Mouse (Mus musculus): Measurements from ENCODE around the gene Hnrnpu. TPM values are rescaled to one million over a fixed set of nuclear protein-coding genes. Genes with fewer than 3 reads are reported as not detected.

Gene Hnrnpu
- 131 TPM in 2 replicates for polyA plus RNA-seq (2015; fragmentation: Nextera tagmentation; extraction: Ambion mirVana)

DNA sequence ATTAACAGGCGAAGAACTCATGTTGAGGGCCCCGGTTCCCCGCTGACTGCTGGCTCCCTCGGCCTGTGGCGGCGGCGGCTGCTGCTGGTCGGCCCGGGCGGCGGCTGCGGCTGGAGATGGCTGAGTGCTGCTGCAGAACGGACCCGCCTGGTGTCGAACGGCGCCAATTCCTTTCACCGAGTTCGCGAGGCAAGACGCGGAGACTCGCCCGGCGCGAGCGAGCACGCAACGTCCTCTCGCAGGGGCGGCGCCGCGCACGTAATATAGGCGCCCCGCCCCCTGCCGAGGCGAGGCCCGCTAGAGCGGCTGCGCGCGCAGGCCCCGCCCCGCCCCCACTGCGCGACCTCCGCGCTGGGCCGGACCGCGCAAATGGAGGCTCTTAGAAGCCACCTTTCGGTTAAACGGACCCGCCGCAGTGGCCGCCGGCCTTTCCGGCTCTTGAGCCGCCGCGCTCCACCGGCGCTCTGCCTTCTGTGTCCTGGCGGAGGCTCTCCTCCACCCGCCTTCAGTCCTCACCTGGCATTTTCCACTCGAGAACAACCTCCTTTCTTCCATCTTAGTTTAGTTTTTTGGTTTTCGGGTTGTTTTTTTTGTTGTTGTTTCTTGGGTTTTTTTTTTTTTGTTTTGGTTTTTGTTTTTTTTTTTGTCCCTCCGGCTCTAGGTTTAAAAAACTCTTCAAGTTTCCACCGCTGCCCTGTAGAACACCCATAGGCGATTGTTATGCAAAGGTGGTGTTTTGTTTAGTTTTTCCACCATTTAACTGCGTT is at the start of gene Hnrnpu:
TSS of gene Hnrnpu (minus strand) at position 247 of the 767 bp plus-strand sequence.
- H3K4me3 ChIP-seq (ENCODE audit: low read depth, low read length), result peak within 1 kb of the TSS; percentile 99
- no peaks in the 10 kb centered on the region for H3K27me3 ChIP-seq (replicated peaks; ENCODE audit: control insufficient read depth, insufficient read depth, low read length)
- under 1% methylated on average over 68 of the region's 73 CpGs for whole genome bisulfite sequencing
- 0 out of 2 replicates have a peak, but pooled peaks have one; percentile 10 for TF ChIP-seq CTCF (IDR thresholded peaks at IDR 0.05; ENCODE audit: low read depth)
- peaks cover 17% of the 10 kb centered on the region for H3K36me3 ChIP-seq (ENCODE audit: control insufficient read depth, insufficient read depth)
- H3K27ac ChIP-seq (ENCODE audit: low read depth, low read length), result peak within 1 kb of the TSS; percentile 100
- peak within 1 kb of the TSS; percentile 66 for H3K4me2 ChIP-seq (replicated peaks; ENCODE audit: low read depth)
- no peaks in the 10 kb centered on the region for H3K9me3 ChIP-seq (ENCODE audit: control insufficient read depth)
- peak; percentile 87 for ATAC-seq
- H3K4me1 ChIP-seq (replicated peaks; ENCODE audit: control insufficient read depth, insufficient read depth, low read length), result peaks cover 8% of the 10 kb centered on the region; the same call in 1 of the 2 replicates
- peak within 1 kb of the TSS; percentile 100 for H3K9ac ChIP-seq (ENCODE audit: low read depth, low read length)

DNA sequence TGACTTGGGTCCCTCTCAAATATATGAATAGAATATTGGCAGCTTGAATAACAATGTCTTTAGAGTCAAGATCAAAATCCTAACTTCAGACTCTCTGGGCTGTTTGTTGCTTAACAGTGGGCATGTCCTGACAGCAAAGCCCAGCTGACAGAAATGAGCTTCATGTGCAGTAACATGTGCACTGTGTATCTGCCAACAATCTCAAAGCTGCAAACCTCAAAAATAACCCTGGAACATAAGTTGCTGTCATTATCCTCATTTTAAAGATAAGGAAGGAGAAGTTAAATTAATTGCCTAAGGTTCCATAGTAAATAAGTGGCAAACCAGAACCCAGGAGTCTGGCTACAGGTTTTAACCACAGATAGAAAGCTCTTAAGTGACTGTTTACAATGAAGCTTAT is 44.6 kb upstream of the Hnrnpu start:
- H3K36me3 ChIP-seq (ENCODE audit: control insufficient read depth, insufficient read depth), result no peaks in the 10 kb centered on the region
- H3K9ac ChIP-seq (ENCODE audit: low read depth, low read length), result no peak overlapping the region
- ATAC-seq, result no peak
- no peak overlapping the region for H3K4me3 ChIP-seq (ENCODE audit: low read depth, low read length)
- no peaks in the 10 kb centered on the region for H3K9me3 ChIP-seq (ENCODE audit: control insufficient read depth)
- H3K27me3 ChIP-seq (replicated peaks; ENCODE audit: control insufficient read depth, insufficient read depth, low read length), result no peaks in the 10 kb centered on the region
- H3K4me1 ChIP-seq (replicated peaks; ENCODE audit: control insufficient read depth, insufficient read depth, low read length), result no peaks in the 10 kb centered on the region
- no peak for TF ChIP-seq CTCF (IDR thresholded peaks at IDR 0.05; ENCODE audit: low read depth)
- H3K27ac ChIP-seq (ENCODE audit: low read depth, low read length), result no peak overlapping the region
- no peak overlapping the region for H3K4me2 ChIP-seq (replicated peaks; ENCODE audit: low read depth)

DNA sequence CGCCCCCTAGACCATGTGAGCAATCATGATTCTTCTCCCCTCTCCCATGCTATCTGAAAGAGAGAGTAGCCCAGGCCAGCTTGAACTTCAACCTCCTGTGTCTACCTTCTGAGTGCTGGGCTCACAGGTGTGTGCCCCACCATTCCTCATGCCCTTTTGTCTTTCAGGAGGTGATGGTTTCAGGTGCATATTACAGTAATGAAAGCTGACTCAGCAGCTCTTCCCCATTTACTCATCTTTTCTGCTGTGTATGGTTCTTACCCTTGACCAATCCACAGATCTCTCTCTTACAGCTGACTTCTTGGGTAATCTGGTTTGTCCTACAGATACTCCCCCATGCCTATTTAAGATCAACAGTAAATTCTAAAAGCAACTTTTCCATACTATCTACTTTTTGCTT is 41.6 kb upstream of the Hnrnpu start:
- Histone ChIP-seq H3K36me3 (ENCODE audit: control insufficient read depth, insufficient read depth) (no peaks in the 10 kb centered on the region), H3K4me1 (replicated peaks; ENCODE audit: control insufficient read depth, insufficient read depth, low read length) (no peaks in the 10 kb centered on the region), H3K27me3 (replicated peaks; ENCODE audit: control insufficient read depth, insufficient read depth, low read length) (no peaks in the 10 kb centered on the region), H3K9me3 (ENCODE audit: control insufficient read depth) (no peaks in the 10 kb centered on the region), H3K27ac (ENCODE audit: low read depth, low read length) (no peak overlapping the region), H3K4me2 (replicated peaks; ENCODE audit: low read depth) (no peak overlapping the region), H3K9ac (ENCODE audit: low read depth, low read length) (no peak overlapping the region), H3K4me3 (ENCODE audit: low read depth, low read length) (no peak overlapping the region)
- no peak for TF ChIP-seq CTCF (IDR thresholded peaks at IDR 0.05; ENCODE audit: low read depth)
- WGBS, result 80% methylated on average over 1 of the region's 1 CpGs
- no peak for ATAC-seq

DNA sequence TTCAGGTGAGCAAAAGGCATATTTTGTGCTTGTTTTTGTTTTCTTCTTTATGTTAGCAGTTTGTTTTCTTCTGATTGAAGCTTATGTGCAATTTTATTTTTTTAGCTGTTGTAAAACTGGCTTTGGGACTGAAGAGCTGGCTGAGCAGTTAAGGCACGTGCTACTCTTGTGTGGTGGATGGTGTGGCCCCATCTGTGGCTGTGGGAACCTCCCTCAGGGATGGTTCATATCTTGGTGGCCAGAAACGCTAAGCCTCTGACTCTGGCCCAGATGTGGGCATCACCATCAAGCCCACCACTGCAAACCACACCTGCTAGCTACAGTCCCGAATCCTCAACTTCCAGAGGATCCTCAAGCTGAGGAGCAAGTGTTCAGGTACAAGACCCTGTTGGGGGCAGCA is 40.5 kb upstream of the Hnrnpu start:
- Histone ChIP-seq H3K4me3 (ENCODE audit: low read depth, low read length) (no peak overlapping the region), H3K27ac (ENCODE audit: low read depth, low read length) (no peak overlapping the region), H3K27me3 (replicated peaks; ENCODE audit: control insufficient read depth, insufficient read depth, low read length) (no peaks in the 10 kb centered on the region), H3K9me3 (ENCODE audit: control insufficient read depth) (no peaks in the 10 kb centered on the region), H3K4me1 (replicated peaks; ENCODE audit: control insufficient read depth, insufficient read depth, low read length) (no peaks in the 10 kb centered on the region), H3K36me3 (ENCODE audit: control insufficient read depth, insufficient read depth) (no peaks in the 10 kb centered on the region), H3K4me2 (replicated peaks; ENCODE audit: low read depth) (no peak overlapping the region), H3K9ac (ENCODE audit: low read depth, low read length) (no peak overlapping the region)
- 72% methylated on average over 3 of the region's 3 CpGs for WGBS
- no peak for TF ChIP-seq CTCF (IDR thresholded peaks at IDR 0.05; ENCODE audit: low read depth)
- ATAC-seq, result no peak

DNA sequence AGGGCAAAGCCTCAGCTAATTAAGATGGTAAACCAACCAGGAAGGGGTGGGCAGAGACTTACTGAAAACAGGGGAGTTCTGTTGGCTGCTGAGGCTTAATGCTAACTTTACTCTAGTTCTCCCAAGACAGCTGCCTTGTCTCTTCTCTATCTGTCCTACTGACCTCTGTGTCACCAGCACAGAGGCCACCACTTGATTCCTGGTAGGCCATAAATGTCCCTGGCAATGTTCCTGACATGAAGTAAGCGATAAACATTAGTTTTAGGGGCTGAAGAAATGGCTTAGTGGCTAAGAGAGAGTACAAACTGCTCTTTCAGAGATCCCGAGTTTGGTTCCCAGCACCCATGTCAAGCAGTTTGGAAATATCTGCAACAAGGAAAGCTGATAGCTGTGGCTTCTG is 39.3 kb upstream of the Hnrnpu start:
- peak overlapping the region; percentile 55 for H3K27ac ChIP-seq (ENCODE audit: low read depth, low read length)
- no peaks in the 10 kb centered on the region for H3K9me3 ChIP-seq (ENCODE audit: control insufficient read depth)
- no peaks in the 10 kb centered on the region for H3K36me3 ChIP-seq (ENCODE audit: control insufficient read depth, insufficient read depth)
- WGBS, result 41% methylated on average over 2 of the region's 2 CpGs
- TF ChIP-seq CTCF (IDR thresholded peaks at IDR 0.05; ENCODE audit: low read depth), result no peak
- H3K4me1 ChIP-seq (replicated peaks; ENCODE audit: control insufficient read depth, insufficient read depth, low read length), result no peaks in the 10 kb centered on the region
- ATAC-seq, result peak; percentile 82
- H3K4me3 ChIP-seq (ENCODE audit: low read depth, low read length), result no peak overlapping the region
- H3K27me3 ChIP-seq (replicated peaks; ENCODE audit: control insufficient read depth, insufficient read depth, low read length), result no peaks in the 10 kb centered on the region
- no peak overlapping the region for H3K9ac ChIP-seq (ENCODE audit: low read depth, low read length)
- no peak overlapping the region for H3K4me2 ChIP-seq (replicated peaks; ENCODE audit: low read depth)

DNA sequence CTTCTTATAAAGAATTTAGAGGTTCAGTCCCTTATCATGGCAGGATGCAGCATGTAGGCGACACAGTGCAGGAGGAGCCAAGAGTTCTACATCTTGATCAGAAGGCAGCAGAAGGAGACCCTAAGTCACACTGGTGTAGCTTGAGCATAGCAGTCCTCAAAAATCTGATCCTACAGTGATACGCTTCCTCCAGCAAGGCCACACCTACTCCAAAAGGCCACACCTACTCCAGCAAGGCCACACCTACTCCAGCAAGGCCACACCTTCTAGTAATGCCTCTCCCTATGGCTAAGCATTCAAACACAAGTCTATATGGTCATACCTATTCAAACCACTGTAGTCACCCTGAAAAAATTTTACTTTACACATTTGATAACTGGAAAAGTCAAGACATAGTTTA is 38.5 kb upstream of the Hnrnpu start:
- Histone ChIP-seq H3K9me3 (ENCODE audit: control insufficient read depth) (no peaks in the 10 kb centered on the region), H3K4me3 (ENCODE audit: low read depth, low read length) (no peak overlapping the region), H3K9ac (ENCODE audit: low read depth, low read length) (no peak overlapping the region), H3K27ac (ENCODE audit: low read depth, low read length) (no peak overlapping the region), H3K36me3 (ENCODE audit: control insufficient read depth, insufficient read depth) (no peaks in the 10 kb centered on the region), H3K4me2 (replicated peaks; ENCODE audit: low read depth) (no peak overlapping the region), H3K27me3 (replicated peaks; ENCODE audit: control insufficient read depth, insufficient read depth, low read length) (no peaks in the 10 kb centered on the region), H3K4me1 (replicated peaks; ENCODE audit: control insufficient read depth, insufficient read depth, low read length) (no peaks in the 10 kb centered on the region)
- TF ChIP-seq CTCF (IDR thresholded peaks at IDR 0.05; ENCODE audit: low read depth), result no peak
- ATAC-seq, result peak; percentile 46; the same call in 1 of the 2 replicates
- WGBS, result 77% methylated on average over 2 of the region's 2 CpGs

Measured in intestine, postnatal 0 days (tissue).